Mouse (Mus musculus) heart, adult 2 months (tissue): Measurements from ENCODE around the gene Col6a4. TPM values are rescaled to one million over a fixed set of nuclear protein-coding genes. Genes with fewer than 3 reads are reported as not detected.

Experiments
- DNase-seq, 2 experiments: peaks; one replicate each; pipeline ENCODE4 v3.0.0; 2021
- H3K27ac ChIP-seq: fragments of 200-600 bp; 2 replicates; pipeline ENCODE4 v1.8.1; 2022
- H3K27me3 ChIP-seq: fragments of 200-500 bp; 2 replicates; pipeline ENCODE4 v1.6.1; 2012; ENCODE audit warnings: mild to moderate bottlenecking, low read length, inconsistent platforms, mixed read lengths; ENCODE audit not compliant: control insufficient read depth, insufficient read depth
- H3K36me3 ChIP-seq: fragments of 200-500 bp; 2 replicates; pipeline ENCODE4 v1.6.1; 2012; ENCODE audit warnings: low read length, inconsistent platforms; ENCODE audit not compliant: control insufficient read depth, insufficient read depth
- H3K4me1 ChIP-seq: fragments of 200-500 bp; 2 replicates; pipeline ENCODE4 v1.6.1; 2011; ENCODE audit warnings: low read length; ENCODE audit not compliant: control insufficient read depth, insufficient read depth
- H3K4me3 ChIP-seq: fragments of 200-600 bp; 2 replicates; pipeline ENCODE4 v1.8.1; 2022
- H3K79me2 ChIP-seq: fragments of 200-500 bp; replicated peaks from 2 replicates; pipeline ENCODE4 v1.6.1; 2012; ENCODE audit warnings: mild to moderate bottlenecking, inconsistent platforms, low read length, moderate library complexity, mixed read lengths; ENCODE audit not compliant: control insufficient read depth, insufficient read depth
- H3K9ac ChIP-seq: fragments of 200-500 bp; 2 replicates; pipeline ENCODE4 v1.6.1; 2012; ENCODE audit warnings: low read depth, mild to moderate bottlenecking, control low read depth, inconsistent platforms, low read length, mixed read lengths
- CTCF ChIP-seq: fragments of 200-600 bp; IDR thresholded peaks from 2 replicates; pipeline ENCODE4 v1.8.1; 2022; ENCODE audit warnings: antibody characterized with exemption, mild to moderate bottlenecking, moderate library complexity
- EP300 ChIP-seq: fragments of 200-500 bp; IDR thresholded peaks from 2 replicates; pipeline ENCODE4 v1.6.1; 2011; ENCODE audit warnings: low read depth, low read length, control low read depth; ENCODE audit not compliant: insufficient read depth
- POLR2A ChIP-seq: fragments of 200-500 bp; IDR thresholded peaks from 2 replicates; pipeline ENCODE4 v1.6.1; 2011; ENCODE audit warnings: mild to moderate bottlenecking, low read depth, low read length, control low read depth; ENCODE audit not compliant: insufficient read depth
- WGBS: fragments of 180-500 bp; shearing (Covaris S2); methylation state at CpG from one replicate; pipeline ENCODE4 v1.1.7; 2018; 5-methylcytosine and 5-hydroxymethylcytosine counted together
- intact Hi-C: fragments of 180-260 bp; cut with DNase I; formaldehyde crosslinking; loops from one replicate; pipeline ENCODE4 v1.15.1; 2025
- polyA plus RNA-seq: library from polyadenylated mRNA; depleted of rRNA; stranded (reverse); fragments of >200 nt; gene quantifications from 2 replicates; pipeline ENCODE4 v1.2.3, GENCODE M21; 2012
- total RNA-seq, 2 experiments: library from RNA; stranded (reverse); gene quantifications; 2 replicates each; pipeline ENCODE4 v1.2.3; 2021

Gene Col6a4
- total and polyA plus RNA-seq, 3 experiments = not detected

- TF ChIP-seq CTCF (no peak; the same call in 1 of the 2 replicates), POLR2A (no peak), EP300 (no peak)
- DNase-seq = peak; percentile 38 to 79
- Histone ChIP-seq H3K27ac (no peak overlapping the region), H3K9ac (no peak overlapping the region), H3K79me2 (no peaks in the 10 kb centered on the region), H3K36me3 (no peaks in the 10 kb centered on the region), H3K27me3 (no peaks in the 10 kb centered on the region), H3K4me3 (no peak overlapping the region), H3K4me1 (no peaks in the 10 kb centered on the region)
- intact Hi-C loops = loop anchor here (10.0 kb wide), 1 partner anchor 418 kb away; no protein-coding TSS in a partner anchor
- WGBS = 27% methylated on average over 10 of the region's 10 CpGs
Measured at GRCm38 (mm10) chr9:106112770-106113423, 16.3 kb upstream of the Col6a4 start.

- Histone ChIP-seq H3K27me3 (no peaks in the 10 kb centered on the region), H3K4me1 (no peaks in the 10 kb centered on the region), H3K9ac (no peak overlapping the region), H3K27ac (no peak overlapping the region), H3K79me2 (no peaks in the 10 kb centered on the region), H3K36me3 (no peaks in the 10 kb centered on the region), H3K4me3 (no peak overlapping the region)
- DNase-seq = no peak
- WGBS = 73% methylated on average over 9 of the region's 9 CpGs
- intact Hi-C loops = no loop called here
- TF ChIP-seq CTCF (no peak), POLR2A (no peak), EP300 (no peak)
Measured at GRCm38 (mm10) chr9:106106241-106106640, 9.7 kb upstream of the Col6a4 start.

GRCm38 (mm10) chr9:106104401-106104800 lies 7.8 kb upstream of the Col6a4 start:
- Histone ChIP-seq H3K27ac (no peak overlapping the region), H3K9ac (no peak overlapping the region), H3K4me3 (no peak overlapping the region), H3K36me3 (no peaks in the 10 kb centered on the region), H3K4me1 (no peaks in the 10 kb centered on the region), H3K79me2 (no peaks in the 10 kb centered on the region), H3K27me3 (no peaks in the 10 kb centered on the region)
- WGBS = 68% methylated on average over 7 of the region's 7 CpGs
- no peak for DNase-seq
- intact Hi-C loops = no loop called here
- TF ChIP-seq CTCF (no peak), EP300 (no peak), POLR2A (no peak)

GRCm38 (mm10) chr9:106101166-106101565 lies 4.6 kb upstream of the Col6a4 start:
- no peaks in the 10 kb centered on the region for H3K4me1 ChIP-seq
- H3K36me3 ChIP-seq = no peaks in the 10 kb centered on the region
- no peak overlapping the region for H3K27ac ChIP-seq
- H3K4me3 ChIP-seq = no peak overlapping the region
- H3K79me2 ChIP-seq = no peaks in the 10 kb centered on the region
- no peak for DNase-seq
- TF ChIP-seq EP300 (no peak), POLR2A (no peak), CTCF (no peak)
- H3K9ac ChIP-seq = no peak overlapping the region
- H3K27me3 ChIP-seq = no peaks in the 10 kb centered on the region
- intact Hi-C loops = no loop called here
- 60% methylated on average over 5 of the region's 5 CpGs for WGBS

GRCm38 (mm10) chr9:106100262-106100661 lies 3.7 kb upstream of the Col6a4 start:
- 58% methylated on average over 9 of the region's 9 CpGs for WGBS
- intact Hi-C loops = no loop called here
- Histone ChIP-seq H3K36me3 (no peaks in the 10 kb centered on the region), H3K27me3 (no peaks in the 10 kb centered on the region), H3K79me2 (no peaks in the 10 kb centered on the region), H3K27ac (no peak overlapping the region), H3K9ac (no peak overlapping the region), H3K4me3 (no peak overlapping the region), H3K4me1 (no peaks in the 10 kb centered on the region)
- TF ChIP-seq CTCF = no peak
- no peak for TF ChIP-seq EP300
- no peak for TF ChIP-seq POLR2A
- no peak for DNase-seq

GRCm38 (mm10) chr9:106099379-106100021 lies 2.9 kb upstream of the Col6a4 start:
- Histone ChIP-seq H3K9ac (no peak overlapping the region), H3K27me3 (no peaks in the 10 kb centered on the region), H3K36me3 (no peaks in the 10 kb centered on the region), H3K79me2 (no peaks in the 10 kb centered on the region), H3K4me1 (no peaks in the 10 kb centered on the region), H3K4me3 (no peak overlapping the region), H3K27ac (no peak overlapping the region)
- DNase-seq = no peak
- intact Hi-C loops = no loop called here
- whole genome bisulfite sequencing = 73% methylated on average over 22 of the region's 22 CpGs
- TF ChIP-seq EP300 = no peak
- 0 out of 2 replicates have a peak, but pooled peaks have one; percentile 6 for TF ChIP-seq CTCF
